Mouse (Mus musculus) liver, adult 2 months (tissue): Measurements from ENCODE around the gene Pgk1. TPM values are rescaled to one million over a fixed set of nuclear protein-coding genes. Genes with fewer than 3 reads are reported as not detected.

Experiments used
- DNase-seq: peaks from one replicate; pipeline ENCODE4 v3.0.0-alpha.2; 2011; ENCODE audit warnings: low read depth, low spot score; ENCODE audit errors: extremely low read depth
- H3K27ac ChIP-seq: fragments of 200-500 bp; replicated peaks from 2 replicates; pipeline ENCODE4 v1.5.1; 2012; ENCODE audit warnings: low read depth, mild to moderate bottlenecking, control low read depth, inconsistent platforms, low read length; ENCODE audit not compliant: insufficient read depth
- H3K27me3 ChIP-seq: fragments of 200-500 bp; 2 replicates; pipeline ENCODE4 v1.6.1; 2012; ENCODE audit warnings: mild to moderate bottlenecking, moderate library complexity, low read length, inconsistent platforms; ENCODE audit not compliant: control insufficient read depth, insufficient read depth
- H3K36me3 ChIP-seq: fragments of 200-500 bp; 2 replicates; pipeline ENCODE4 v1.6.1; 2012; ENCODE audit warnings: low read length, inconsistent platforms; ENCODE audit not compliant: control insufficient read depth, insufficient read depth
- H3K4me1 ChIP-seq: fragments of 200-500 bp; 2 replicates; pipeline ENCODE4 v1.6.1; 2011; ENCODE audit warnings: low read length; ENCODE audit not compliant: control insufficient read depth, insufficient read depth
- H3K4me3 ChIP-seq: fragments of 200-500 bp; 2 replicates; pipeline ENCODE4 v1.5.1; 2011; ENCODE audit warnings: low read depth, mild to moderate bottlenecking, control low read depth, low read length, moderate library complexity; ENCODE audit not compliant: insufficient read depth
- H3K79me2 ChIP-seq: fragments of 200-500 bp; 2 replicates; pipeline ENCODE4 v1.6.1; 2012; ENCODE audit warnings: inconsistent platforms, mild to moderate bottlenecking, low read length, moderate library complexity; ENCODE audit not compliant: control insufficient read depth, insufficient read depth
- H3K9ac ChIP-seq: fragments of 200-500 bp; 2 replicates; pipeline ENCODE4 v1.6.1; 2012; ENCODE audit warnings: low read depth, mild to moderate bottlenecking, control low read depth, inconsistent platforms, low read length
- CTCF ChIP-seq: fragments of 200-500 bp; IDR thresholded peaks from 2 replicates; pipeline ENCODE4 v1.5.1; 2011; ENCODE audit warnings: low read depth, low read length, control low read depth
- POLR2A ChIP-seq: fragments of 200-500 bp; IDR thresholded peaks from 2 replicates; pipeline ENCODE4 v1.6.1; 2011; ENCODE audit warnings: low read length, control low read depth; ENCODE audit not compliant: insufficient read depth; ENCODE audit errors: extremely low read depth
- WGBS: fragments of 180-500 bp; shearing (Covaris S2); methylation state at CpG from one replicate; pipeline ENCODE4 v1.1.7; 2018; 5-methylcytosine and 5-hydroxymethylcytosine counted together
- polyA plus RNA-seq: library from polyadenylated mRNA; depleted of rRNA; stranded (reverse); fragments of >200 nt; gene quantifications from 2 replicates; pipeline ENCODE4 v1.2.3, GENCODE M21; 2012; rRNA removed
- total RNA-seq: library from RNA; depleted of rRNA; stranded (reverse); fragments of >200 nt; gene quantifications from 2 replicates; pipeline ENCODE4 v1.2.3, GENCODE M21; 2014; rRNA removed

Gene Pgk1
- total RNA-seq = 472 and 496 TPM in 2 replicates
- 134 and 154 TPM in 2 replicates for polyA plus RNA-seq

GRCm38 (mm10) chrX:106186713-106187649 is at the start of gene Pgk1:
Gene Pgk1, plus strand, starts transcription at chrX:106187100.
- peaks cover 11% of the 10 kb centered on the region; the same call in 1 of the 2 replicates for H3K79me2 ChIP-seq
- DNase-seq = peak; percentile 92
- under 1% methylated on average over 31 of the region's 55 CpGs for WGBS
- TF ChIP-seq POLR2A (0 out of 2 replicates have a peak, but pooled peaks have one; percentile 21), CTCF (0 out of 2 replicates have a peak, but pooled peaks have one; percentile 11)
- H3K36me3 ChIP-seq = peaks cover 8% of the 10 kb centered on the region
- H3K27ac ChIP-seq = peak within 1 kb of the TSS; percentile 98
- H3K4me1 ChIP-seq = peaks cover 19% of the 10 kb centered on the region; the same call in 1 of the 2 replicates
- H3K27me3 ChIP-seq = no peaks in the 10 kb centered on the region
- H3K9ac ChIP-seq = peak within 1 kb of the TSS; percentile 89
- H3K4me3 ChIP-seq = peak within 1 kb of the TSS; percentile 71

DNA sequence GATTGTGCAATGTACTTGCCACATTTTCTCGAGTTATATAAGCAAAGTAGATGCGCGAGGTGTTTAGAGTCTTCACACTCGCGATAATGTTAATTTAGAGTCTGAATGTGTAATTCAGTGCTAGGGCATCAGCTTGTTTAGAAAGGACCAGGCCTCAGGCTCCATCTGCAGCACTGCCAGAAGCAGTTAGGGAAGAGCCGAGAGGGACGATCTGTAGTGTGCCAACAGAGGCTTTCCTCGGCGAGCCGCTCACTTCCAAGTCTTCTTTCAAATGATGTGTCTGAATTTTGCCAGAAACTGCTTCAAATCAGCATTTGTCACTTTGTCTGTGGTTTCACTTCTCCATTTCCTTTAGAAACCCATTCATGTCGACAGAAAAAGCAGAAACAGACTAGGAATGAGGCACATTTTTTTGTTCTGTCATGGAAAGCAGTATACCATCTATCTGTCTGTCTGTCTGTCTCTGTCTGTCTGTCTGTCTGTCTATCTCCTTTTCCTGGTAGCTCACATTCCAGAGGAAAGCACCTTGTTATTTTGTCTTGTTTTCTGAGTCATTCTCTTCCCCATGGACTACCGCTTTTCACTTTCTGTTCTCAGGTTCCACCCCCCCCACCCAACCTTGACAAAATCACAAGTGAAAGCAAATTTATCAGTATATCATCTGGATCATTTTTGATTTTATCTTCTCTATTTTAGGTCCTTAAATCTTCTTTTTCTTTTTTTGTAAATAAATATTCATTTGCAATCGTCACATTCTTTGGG is 47.4 kb upstream of the Pgk1 start:
- Histone ChIP-seq H3K79me2 (no peaks in the 10 kb centered on the region), H3K36me3 (no peaks in the 10 kb centered on the region), H3K9ac (no peak overlapping the region), H3K4me3 (no peak overlapping the region), H3K27me3 (no peaks in the 10 kb centered on the region), H3K27ac (no peak overlapping the region), H3K4me1 (no peaks in the 10 kb centered on the region)
- 77% methylated on average over 13 of the region's 13 CpGs for WGBS
- DNase-seq = peak; percentile 24
- TF ChIP-seq POLR2A (no peak), CTCF (no peak)

DNA sequence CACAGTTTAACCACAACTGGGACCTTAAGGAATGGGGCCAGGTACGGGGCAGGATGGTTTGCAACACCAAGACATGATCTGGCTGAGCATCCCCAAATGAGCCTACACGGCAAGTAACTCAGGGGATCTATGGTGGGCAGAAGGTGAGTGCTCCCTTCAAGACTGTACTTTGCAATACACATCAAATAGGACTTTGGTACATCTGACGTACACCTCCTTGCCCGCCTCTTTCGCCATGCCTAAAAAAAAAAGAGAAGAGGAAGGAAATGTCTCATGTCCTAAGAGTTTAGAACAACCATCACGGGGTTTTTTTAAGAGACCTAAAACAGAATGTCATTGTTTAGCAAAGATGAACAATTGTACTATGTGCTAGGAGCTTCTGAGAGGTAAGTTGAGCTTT is 44.0 kb upstream of the Pgk1 start, which contains the start of gene Tlr13:
Gene Tlr13, plus strand, starts transcription at position 269 of the 400 bp plus-strand sequence.
- DNase-seq = peak; percentile 5
- H3K4me3 ChIP-seq = no peak within 1 kb of the TSS
- TF ChIP-seq POLR2A (no peak), CTCF (no peak)
- no peaks in the 10 kb centered on the region for H3K4me1 ChIP-seq
- 88% methylated on average over 6 of the region's 6 CpGs for WGBS
- no peaks in the 10 kb centered on the region for H3K27me3 ChIP-seq
- H3K27ac ChIP-seq = no peak within 1 kb of the TSS
- H3K36me3 ChIP-seq = no peaks in the 10 kb centered on the region
- no peak within 1 kb of the TSS for H3K9ac ChIP-seq
- no peaks in the 10 kb centered on the region for H3K79me2 ChIP-seq

GRCm38 (mm10) chrX:106148185-106148584 is 38.7 kb upstream of the Pgk1 start:
- no peaks in the 10 kb centered on the region for H3K4me1 ChIP-seq
- no peaks in the 10 kb centered on the region for H3K36me3 ChIP-seq
- no peak overlapping the region for H3K9ac ChIP-seq
- H3K27ac ChIP-seq = no peak overlapping the region
- WGBS = 85% methylated on average over 1 of the region's 1 CpGs
- TF ChIP-seq CTCF (no peak), POLR2A (no peak)
- no peaks in the 10 kb centered on the region for H3K27me3 ChIP-seq
- DNase-seq = no peak
- no peak overlapping the region for H3K4me3 ChIP-seq
- H3K79me2 ChIP-seq = no peaks in the 10 kb centered on the region

- DNase-seq = no peak
- Histone ChIP-seq H3K27ac (no peak overlapping the region), H3K4me1 (no peaks in the 10 kb centered on the region), H3K27me3 (no peaks in the 10 kb centered on the region), H3K36me3 (no peaks in the 10 kb centered on the region), H3K9ac (no peak overlapping the region), H3K79me2 (no peaks in the 10 kb centered on the region), H3K4me3 (no peak overlapping the region)
- TF ChIP-seq POLR2A (no peak), CTCF (no peak)
- 72% methylated on average over 3 of the region's 3 CpGs for WGBS
Measured at GRCm38 (mm10) chrX:106149460-106149859, 37.4 kb upstream of the Pgk1 start.
